Mouse (Mus musculus) intestine, postnatal 0 days (tissue): ENCODE results near the gene Odaph. TPM values are rescaled to one million over a fixed set of nuclear protein-coding genes. Genes with fewer than 3 reads are reported as not detected.
A peak's percentile ranks its signal among the peaks of the same experiment; 100 is the strongest.
"Not testable (repeated sequence)": the region's sequence is repeated elsewhere in the genome, so short reads cannot be mapped to it uniquely, and the experiment has no call there.

Source experiments
- ATAC-seq: fragments of 200-750 bp; cut with Nextera tagmentation; 2 replicates; pipeline ENCODE4 v1.8.0; 2017; ENCODE audit warnings: mild to moderate bottlenecking, moderate TSS enrichment, moderate library complexity
- H3K27ac ChIP-seq: fragments of 300-500 bp; sonication (generic); 2 replicates; pipeline ENCODE4 v1.5.1; 2014; ENCODE audit warnings: mild to moderate bottlenecking, low read depth, low read length, moderate library complexity
- H3K27me3 ChIP-seq: fragments of 300-500 bp; sonication (generic); replicated peaks from 2 replicates; pipeline ENCODE4 v1.6.1; 2014; ENCODE audit warnings: low read length, mixed read lengths; ENCODE audit not compliant: control insufficient read depth, insufficient read depth
- H3K36me3 ChIP-seq: fragments of 300-500 bp; sonication (generic); 2 replicates; pipeline ENCODE4 v1.6.1; 2014; ENCODE audit warnings: mild to moderate bottlenecking, moderate library complexity; ENCODE audit not compliant: control insufficient read depth, insufficient read depth
- H3K4me1 ChIP-seq: fragments of 300-500 bp; sonication (generic); replicated peaks from 2 replicates; pipeline ENCODE4 v1.6.1; 2014; ENCODE audit warnings: antibody characterized with exemption, low read length, mixed read lengths; ENCODE audit not compliant: control insufficient read depth, insufficient read depth
- H3K4me2 ChIP-seq: fragments of 300-500 bp; sonication (generic); replicated peaks from 2 replicates; pipeline ENCODE4 v1.6.1; 2014; ENCODE audit warnings: low read depth, mild to moderate bottlenecking, moderate library complexity
- H3K4me3 ChIP-seq: fragments of 300-500 bp; sonication (generic); 2 replicates; pipeline ENCODE4 v1.5.1; 2014; ENCODE audit warnings: low read depth, low read length
- H3K9ac ChIP-seq: fragments of 300-500 bp; sonication (generic); 2 replicates; pipeline ENCODE4 v1.6.1; 2014; ENCODE audit warnings: mild to moderate bottlenecking, low read depth, low read length
- H3K9me3 ChIP-seq: fragments of 300-500 bp; sonication (generic); 2 replicates; pipeline ENCODE4 v1.6.1; 2016; ENCODE audit warnings: mixed run types; ENCODE audit not compliant: control insufficient read depth
- CTCF ChIP-seq: sonication (generic); IDR thresholded peaks from 2 replicates; pipeline ENCODE4 v1.5.1; 2016; ENCODE audit warnings: low read depth, mild to moderate bottlenecking, control low read depth, antibody characterized with exemption, moderate library complexity
- WGBS: fragments of 180-500 bp; shearing (Covaris S2); extraction: QIAGEN DNeasy Blood & Tissue Kit; methylation state at CpG from one replicate; pipeline ENCODE4 v1.1.7; 2014; 5-methylcytosine and 5-hydroxymethylcytosine counted together
- polyA plus RNA-seq: library from polyadenylated mRNA; unstranded; fragments of >200 nt; fragmentation: Nextera tagmentation; extraction: Ambion mirVana; gene quantifications from 2 replicates; pipeline ENCODE4 v1.2.1, GENCODE M21; 2015

The Odaph gene
- not detected in 2 replicates for polyA plus RNA-seq

DNA sequence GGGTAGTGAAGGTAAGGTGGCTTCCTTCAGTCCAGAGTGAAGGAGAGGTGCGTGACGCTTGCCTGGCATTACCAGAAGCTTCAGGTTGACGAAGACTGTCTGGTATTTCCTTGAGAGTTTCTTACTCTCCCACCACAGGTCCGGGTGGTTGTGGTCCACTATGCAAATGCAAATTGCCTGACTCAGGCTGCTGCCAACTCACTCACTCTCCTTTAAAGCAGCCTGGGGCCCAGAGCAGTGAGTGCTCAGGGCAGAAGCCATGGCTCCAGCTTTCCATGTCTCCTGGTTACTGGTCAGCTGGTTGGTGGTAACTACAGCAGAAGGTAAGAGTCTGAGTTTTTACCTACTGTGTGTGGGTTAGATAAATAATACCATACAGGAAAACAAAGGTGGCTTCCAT is at the start of gene Odaph:
Gene Odaph (plus strand): TSS at position 240 of the 400 bp plus-strand sequence.
- no peak for TF ChIP-seq CTCF
- Histone ChIP-seq H3K27me3 (no peaks in the 10 kb centered on the region), H3K4me2 (no peak within 1 kb of the TSS), H3K9me3 (no peaks in the 10 kb centered on the region), H3K36me3 (no peaks in the 10 kb centered on the region), H3K4me3 (no peak within 1 kb of the TSS), H3K4me1 (no peaks in the 10 kb centered on the region), H3K27ac (no peak within 1 kb of the TSS), H3K9ac (no peak within 1 kb of the TSS)
- ATAC-seq, result no peak
- WGBS, result 78% methylated on average over 4 of the region's 4 CpGs

DNA sequence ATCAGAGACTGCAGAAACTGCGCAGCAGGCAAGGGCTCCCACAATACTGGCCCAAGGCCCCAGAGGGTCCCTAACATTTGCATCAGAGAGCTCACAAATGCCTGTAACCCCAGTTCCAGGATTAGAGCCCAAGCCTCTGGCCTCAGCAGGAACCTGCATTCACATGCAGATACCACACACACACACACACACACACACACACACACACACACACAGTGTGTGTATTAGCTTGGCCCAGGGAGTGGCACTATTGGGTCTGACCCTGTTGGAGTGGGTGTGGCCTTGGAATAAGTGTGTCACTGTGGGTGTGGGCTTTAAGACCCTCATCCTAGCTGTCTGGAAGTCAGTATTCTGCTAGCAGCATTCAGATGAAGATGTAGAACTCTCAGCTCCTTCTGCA is 41.7 kb upstream of the Odaph start:
- WGBS, result 84% methylated on average over 1 of the region's 1 CpGs
- H3K27me3 ChIP-seq, H3K4me1 ChIP-seq, H3K27ac ChIP-seq, H3K4me3 ChIP-seq, H3K9ac ChIP-seq, H3K9me3 ChIP-seq, H3K4me2 ChIP-seq, ATAC-seq: not testable (repeated sequence)
- H3K36me3 ChIP-seq, result peaks cover 47% of the 10 kb centered on the region

DNA sequence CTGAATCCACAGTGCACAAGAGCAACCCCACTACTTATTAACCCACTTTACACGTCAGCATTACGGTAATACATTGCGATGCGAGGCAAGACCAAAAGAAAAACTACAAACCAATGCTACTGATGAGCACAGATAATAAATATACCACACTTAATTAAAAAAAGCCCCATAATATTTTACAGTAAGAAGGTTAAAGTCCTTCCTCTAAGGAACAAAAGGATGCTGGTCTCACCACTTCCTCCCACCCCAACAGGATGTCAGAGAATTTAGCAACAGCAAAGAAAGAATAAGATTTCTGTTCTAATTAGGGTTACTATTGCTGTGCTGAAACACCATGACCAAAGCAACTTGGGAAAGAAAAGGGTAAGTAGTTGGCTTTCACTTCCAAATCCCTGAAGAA is 40.3 kb upstream of the Odaph start:
- Histone ChIP-seq H3K9me3 (no peaks in the 10 kb centered on the region), H3K27ac (no peak overlapping the region), H3K27me3 (no peaks in the 10 kb centered on the region), H3K4me3 (no peak overlapping the region), H3K4me2 (no peak overlapping the region), H3K36me3 (peaks cover 52% of the 10 kb centered on the region), H3K9ac (no peak overlapping the region), H3K4me1 (no peaks in the 10 kb centered on the region)
- no peak for TF ChIP-seq CTCF
- 97% methylated on average over 4 of the region's 4 CpGs for WGBS
- ATAC-seq, result no peak

DNA sequence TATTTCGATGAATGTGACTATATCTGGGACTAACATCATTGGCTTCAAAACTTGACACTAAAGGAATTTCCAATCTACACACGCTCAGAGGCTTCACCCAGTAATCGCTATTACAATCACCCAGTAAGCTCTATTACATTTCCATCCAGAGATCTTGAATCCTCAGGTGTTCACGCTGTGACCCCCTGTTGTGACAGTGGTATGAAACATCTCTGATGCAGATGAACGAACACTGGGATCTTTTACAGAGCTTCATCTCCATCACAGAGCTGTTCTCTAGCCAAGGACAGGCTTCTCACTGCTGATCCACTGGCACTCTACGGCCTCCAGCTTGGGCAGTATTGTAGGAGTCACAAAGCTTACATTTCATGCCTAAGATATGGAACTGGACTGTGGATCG is 37.8 kb upstream of the Odaph start:
- H3K4me2 ChIP-seq, result no peak overlapping the region
- ATAC-seq, result no peak
- no peaks in the 10 kb centered on the region for H3K4me1 ChIP-seq
- WGBS, result 95% methylated on average over 7 of the region's 7 CpGs
- H3K27me3 ChIP-seq, result no peaks in the 10 kb centered on the region
- no peak overlapping the region for H3K4me3 ChIP-seq
- no peak overlapping the region for H3K9ac ChIP-seq
- peaks cover 58% of the 10 kb centered on the region for H3K36me3 ChIP-seq
- no peak overlapping the region for H3K27ac ChIP-seq
- H3K9me3 ChIP-seq, result no peaks in the 10 kb centered on the region
- TF ChIP-seq CTCF, result no peak

DNA sequence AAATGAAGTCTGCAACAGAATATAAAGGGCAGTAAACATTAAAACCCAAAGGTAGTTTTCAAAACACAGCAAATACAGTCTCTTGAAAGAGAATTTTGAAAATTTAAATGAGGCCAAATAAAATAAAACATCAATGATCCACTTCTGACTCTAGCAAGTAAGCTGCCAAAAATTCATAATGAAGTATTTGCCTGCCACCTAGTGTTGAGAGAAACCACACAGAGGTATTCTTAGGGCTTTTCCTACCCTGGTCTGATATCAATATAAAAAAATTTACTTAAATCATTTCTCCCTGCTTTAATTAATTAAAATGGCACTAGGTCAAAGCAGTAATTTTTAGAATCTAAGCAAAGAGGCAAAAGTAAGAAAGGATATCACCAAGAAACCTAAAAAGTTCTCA is 35.9 kb upstream of the Odaph start:
- peak; percentile 50 for TF ChIP-seq CTCF
- peaks cover 52% of the 10 kb centered on the region for H3K36me3 ChIP-seq
- no peaks in the 10 kb centered on the region for H3K4me1 ChIP-seq
- H3K27me3 ChIP-seq, result no peaks in the 10 kb centered on the region
- no peak for ATAC-seq
- H3K9me3 ChIP-seq, result no peaks in the 10 kb centered on the region
- H3K27ac ChIP-seq, result no peak overlapping the region
- no peak overlapping the region for H3K9ac ChIP-seq
- no peak overlapping the region for H3K4me2 ChIP-seq
- no peak overlapping the region for H3K4me3 ChIP-seq

- Histone ChIP-seq H3K9ac (no peak overlapping the region), H3K27me3 (no peaks in the 10 kb centered on the region), H3K9me3 (no peaks in the 10 kb centered on the region), H3K27ac (no peak overlapping the region), H3K4me3 (no peak overlapping the region), H3K4me2 (no peak overlapping the region), H3K36me3 (peaks cover 28% of the 10 kb centered on the region), H3K4me1 (no peaks in the 10 kb centered on the region)
- no peak for TF ChIP-seq CTCF
- WGBS, result 82% methylated on average over 3 of the region's 3 CpGs
- no peak for ATAC-seq
Observed at GRCm38 (mm10) chr5:91956991-91957760, 30.1 kb upstream of the Odaph start.
